Mouse (Mus musculus) midbrain, embryonic 15.5 days (tissue): ENCODE measurements around the gene Elovl3. TPM values are rescaled to one million over a fixed set of nuclear protein-coding genes. Genes with fewer than 3 reads are reported as not detected.

Experiments used
- ATAC-seq: fragments of 200-750 bp; cut with Nextera tagmentation; replicated peaks from 2 replicates; pipeline ENCODE4 v1.8.0; 2017; ENCODE audit warnings: moderate TSS enrichment
- H3K27ac ChIP-seq: fragments of 300-500 bp; sonication (generic); 2 replicates; pipeline ENCODE4 v1.5.1; 2015; ENCODE audit warnings: mild to moderate bottlenecking, inconsistent platforms
- H3K27me3 ChIP-seq: fragments of 300-500 bp; sonication (generic); replicated peaks from 2 replicates; pipeline ENCODE4 v1.6.1; 2015; ENCODE audit warnings: inconsistent platforms
- H3K36me3 ChIP-seq: fragments of 300-500 bp; sonication (generic); replicated peaks from 2 replicates; pipeline ENCODE4 v1.6.1; 2015; ENCODE audit warnings: inconsistent platforms
- H3K4me1 ChIP-seq: fragments of 300-500 bp; sonication (generic); 2 replicates; pipeline ENCODE4 v1.6.1; 2015; ENCODE audit warnings: inconsistent platforms
- H3K4me2 ChIP-seq: fragments of 300-500 bp; sonication (generic); 2 replicates; pipeline ENCODE4 v1.6.1; 2015; ENCODE audit warnings: inconsistent platforms, mild to moderate bottlenecking, moderate library complexity
- H3K4me3 ChIP-seq: fragments of 300-500 bp; sonication (generic); 2 replicates; pipeline ENCODE4 v1.5.1; 2015; ENCODE audit warnings: mild to moderate bottlenecking, inconsistent platforms
- H3K9ac ChIP-seq: fragments of 300-500 bp; sonication (generic); 2 replicates; pipeline ENCODE4 v1.6.1; 2015; ENCODE audit warnings: mild to moderate bottlenecking, inconsistent platforms
- H3K9me3 ChIP-seq: fragments of 300-500 bp; sonication (generic); 2 replicates; pipeline ENCODE4 v1.6.1; 2016; ENCODE audit warnings: inconsistent platforms
- WGBS: fragments of 180-500 bp; shearing (Covaris S2); methylation state at CpG from one replicate; pipeline ENCODE4 v1.1.7; 2015; ENCODE audit warnings: mixed read lengths; 5-methylcytosine and 5-hydroxymethylcytosine counted together
- polyA plus RNA-seq: library from polyadenylated mRNA; unstranded; fragments of >200 nt; fragmentation: Nextera tagmentation; extraction: Ambion mirVana; gene quantifications from 2 replicates; pipeline ENCODE4 v1.2.1, GENCODE M21; 2015

The Elovl3 gene
- 0.49 and 0.52 TPM in 2 replicates for polyA plus RNA-seq

DNA sequence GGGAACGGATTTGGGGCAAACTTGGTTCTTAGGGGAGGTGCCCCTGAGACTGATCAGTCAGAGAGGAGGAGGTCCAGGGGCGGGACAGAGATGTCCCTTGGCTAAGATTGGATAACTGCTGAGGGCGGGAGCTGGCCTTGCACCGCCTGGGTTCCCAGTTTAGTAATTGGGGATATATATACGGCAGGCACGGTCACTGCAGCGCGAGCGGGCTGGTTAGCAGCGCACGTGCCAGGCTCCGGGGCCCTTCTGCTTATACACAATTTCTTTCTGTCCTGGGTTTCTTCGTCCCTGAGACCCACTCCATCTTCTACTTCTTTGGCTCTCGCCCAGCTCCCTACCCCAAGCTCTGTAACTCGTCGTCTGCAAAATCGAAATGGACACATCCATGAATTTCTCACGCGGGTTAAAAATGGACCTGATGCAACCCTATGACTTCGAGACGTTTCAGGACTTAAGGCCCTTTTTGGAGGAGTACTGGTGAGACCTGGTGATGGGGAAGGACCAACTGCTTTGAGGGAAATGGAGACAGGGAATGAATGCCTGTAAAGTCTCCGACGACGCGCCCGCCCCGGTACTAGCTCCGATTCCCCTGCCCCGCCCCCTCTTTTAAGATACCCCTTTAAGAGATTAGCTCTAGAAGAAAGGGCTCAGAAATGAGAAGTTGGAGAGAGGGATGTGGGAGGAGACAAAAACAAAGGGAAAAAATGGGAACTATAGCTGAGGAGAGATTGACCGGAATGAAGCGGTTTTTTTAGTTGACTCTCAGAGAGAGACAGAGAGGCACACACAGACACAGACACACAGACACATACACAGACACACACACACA, at the start of gene Elovl3:
TSS of gene Elovl3 (plus strand) at position 204 of the 832 bp plus-strand sequence.
- no peak for ATAC-seq
- Histone ChIP-seq H3K27ac (no peak within 1 kb of the TSS), H3K9me3 (no peaks in the 10 kb centered on the region), H3K36me3 (no peaks in the 10 kb centered on the region), H3K4me3 (peak within 1 kb of the TSS; percentile 16), H3K4me2 (peak within 1 kb of the TSS; percentile 40), H3K9ac (peak within 1 kb of the TSS; percentile 19; the same call in 1 of the 2 replicates), H3K4me1 (peaks cover 23% of the 10 kb centered on the region), H3K27me3 (peaks cover 51% of the 10 kb centered on the region)
- under 1% methylated on average over 31 of the region's 31 CpGs for WGBS

DNA sequence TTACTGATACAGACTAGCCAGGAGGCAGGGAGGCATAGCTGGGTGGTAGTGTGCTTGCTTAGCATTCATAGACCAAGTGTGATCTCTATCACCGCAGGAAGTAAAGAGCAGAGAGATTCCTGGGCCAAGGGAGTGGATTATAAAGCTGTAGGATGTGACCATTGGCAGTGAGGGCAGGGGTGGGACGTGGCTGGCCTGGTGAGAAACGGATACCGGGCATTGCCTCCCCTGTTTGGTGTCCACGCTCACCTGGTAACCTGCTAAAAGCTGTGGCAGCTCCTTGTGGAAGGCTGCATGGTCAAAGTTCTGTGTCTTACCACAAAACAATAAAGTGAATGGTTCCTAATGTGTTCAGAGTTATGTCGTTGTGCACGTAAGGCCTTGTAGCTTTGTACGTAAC, 46.5 kb upstream of the Elovl3 start:
- H3K4me1 ChIP-seq, result no peaks in the 10 kb centered on the region
- H3K4me2 ChIP-seq, result no peak overlapping the region
- 96% methylated on average over 8 of the region's 8 CpGs for WGBS
- peaks cover 40% of the 10 kb centered on the region for H3K36me3 ChIP-seq
- no peaks in the 10 kb centered on the region for H3K9me3 ChIP-seq
- no peak overlapping the region for H3K27ac ChIP-seq
- no peak for ATAC-seq
- no peaks in the 10 kb centered on the region for H3K27me3 ChIP-seq
- no peak overlapping the region for H3K9ac ChIP-seq
- no peak overlapping the region for H3K4me3 ChIP-seq

- Histone ChIP-seq H3K36me3 (peaks cover 33% of the 10 kb centered on the region), H3K9me3 (no peaks in the 10 kb centered on the region), H3K4me3 (no peak overlapping the region), H3K4me1 (no peaks in the 10 kb centered on the region), H3K27ac (no peak overlapping the region), H3K27me3 (no peaks in the 10 kb centered on the region), H3K4me2 (no peak overlapping the region), H3K9ac (no peak overlapping the region)
- ATAC-seq, result no peak
- WGBS, result 51% methylated on average over 3 of the region's 3 CpGs
These were observed 45.4 kb upstream of the Elovl3 start for GRCm38 (mm10) chr19:46086337-46086736.

DNA sequence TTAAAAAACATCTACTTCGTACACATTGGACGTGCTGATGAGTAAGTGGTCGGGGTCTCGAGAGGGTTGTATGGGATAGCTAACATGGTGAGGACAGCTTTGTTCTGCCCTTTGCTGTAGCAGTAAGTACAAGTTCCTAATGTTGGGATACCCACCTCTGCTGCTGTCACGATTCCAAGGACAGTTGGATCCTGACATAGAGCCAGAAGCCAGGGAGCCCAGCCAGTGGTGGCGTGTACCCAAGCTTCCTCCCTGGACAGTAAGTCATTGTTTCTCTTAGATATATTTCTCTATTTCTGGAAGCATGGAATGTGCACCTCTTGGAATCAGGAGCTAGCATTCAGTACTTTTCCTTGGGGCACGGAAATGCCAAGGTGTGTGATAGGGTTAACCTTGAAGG, 43.8 kb upstream of the Elovl3 start:
- Histone ChIP-seq H3K4me1 (no peaks in the 10 kb centered on the region), H3K27ac (no peak overlapping the region), H3K27me3 (no peaks in the 10 kb centered on the region), H3K36me3 (peaks cover 18% of the 10 kb centered on the region), H3K4me3 (no peak overlapping the region), H3K9ac (no peak overlapping the region), H3K9me3 (no peaks in the 10 kb centered on the region), H3K4me2 (no peak overlapping the region)
- no peak for ATAC-seq
- 81% methylated on average over 7 of the region's 7 CpGs for WGBS

GRCm38 (mm10) chr19:46091641-46092040, 40.1 kb upstream of the Elovl3 start:
- Histone ChIP-seq H3K4me3 (no peak overlapping the region), H3K4me2 (no peak overlapping the region), H3K27me3 (no peaks in the 10 kb centered on the region), H3K9me3 (no peaks in the 10 kb centered on the region), H3K27ac (no peak overlapping the region), H3K9ac (no peak overlapping the region), H3K36me3 (no peaks in the 10 kb centered on the region), H3K4me1 (no peaks in the 10 kb centered on the region)
- WGBS, result 87% methylated on average over 4 of the region's 4 CpGs
- no peak for ATAC-seq

- no peak overlapping the region for H3K4me3 ChIP-seq
- H3K27ac ChIP-seq, result no peak overlapping the region
- ATAC-seq, result no peak
- 91% methylated on average over 2 of the region's 2 CpGs for WGBS
- H3K9ac ChIP-seq, result no peak overlapping the region
- no peaks in the 10 kb centered on the region for H3K9me3 ChIP-seq
- no peak overlapping the region for H3K4me2 ChIP-seq
- H3K36me3 ChIP-seq, result no peaks in the 10 kb centered on the region
- H3K4me1 ChIP-seq, result no peaks in the 10 kb centered on the region
- H3K27me3 ChIP-seq, result no peaks in the 10 kb centered on the region
These were observed 37.6 kb upstream of the Elovl3 start for GRCm38 (mm10) chr19:46094144-46094543.

DNA sequence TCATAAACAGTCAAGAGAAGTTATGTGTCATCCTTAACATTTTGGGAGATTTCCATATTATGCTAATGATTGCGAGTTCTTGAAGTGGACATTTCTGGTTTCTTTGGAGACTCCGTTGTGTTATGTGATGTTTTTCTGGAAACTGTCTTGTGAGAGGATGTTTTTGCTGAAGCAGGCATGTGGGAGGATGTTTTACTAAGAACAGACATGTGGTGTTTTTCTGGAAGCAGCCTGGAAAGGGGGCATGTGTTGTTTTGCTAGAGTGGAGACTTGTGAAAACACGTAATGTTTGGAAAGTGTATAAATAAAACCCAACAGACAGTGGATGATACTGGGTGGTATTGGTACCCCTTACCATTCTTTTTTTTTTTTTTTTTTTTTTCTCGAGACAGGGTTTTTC, 36.4 kb upstream of the Elovl3 start:
- H3K4me2 ChIP-seq, result no peak overlapping the region
- H3K36me3 ChIP-seq, result no peaks in the 10 kb centered on the region
- H3K9ac ChIP-seq, result no peak overlapping the region
- no peaks in the 10 kb centered on the region for H3K4me1 ChIP-seq
- no peaks in the 10 kb centered on the region for H3K27me3 ChIP-seq
- H3K27ac ChIP-seq, result no peak overlapping the region
- ATAC-seq, result no peak
- 83% methylated on average over 4 of the region's 4 CpGs for WGBS
- H3K4me3 ChIP-seq, result no peak overlapping the region
- H3K9me3 ChIP-seq, result no peaks in the 10 kb centered on the region

GRCm38 (mm10) chr19:46096396-46096795, 35.3 kb upstream of the Elovl3 start:
- Histone ChIP-seq H3K4me3 (no peak overlapping the region), H3K36me3 (no peaks in the 10 kb centered on the region), H3K27me3 (no peaks in the 10 kb centered on the region), H3K9ac (no peak overlapping the region), H3K4me1 (no peaks in the 10 kb centered on the region), H3K27ac (no peak overlapping the region), H3K9me3 (no peaks in the 10 kb centered on the region), H3K4me2 (no peak overlapping the region)
- WGBS, result 82% methylated on average over 5 of the region's 5 CpGs
- no peak for ATAC-seq

DNA sequence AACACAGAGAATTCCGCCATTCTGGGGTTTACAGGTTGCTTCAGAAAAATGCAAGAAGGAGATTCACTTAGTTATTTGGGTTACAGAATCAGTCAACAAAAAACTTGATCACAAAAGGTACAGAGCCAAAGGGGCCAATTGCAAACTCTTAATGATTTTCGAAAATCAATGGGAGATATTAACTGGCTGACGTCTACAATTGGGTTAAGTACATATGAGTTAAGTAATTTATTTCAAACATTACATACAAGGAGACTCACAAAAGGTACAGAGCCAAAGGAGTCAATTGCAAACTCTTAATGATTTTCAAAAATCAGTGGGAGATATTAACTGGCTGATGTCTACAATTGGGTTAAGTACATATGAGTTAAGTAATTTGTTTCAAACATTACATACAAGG, 32.1 kb upstream of the Elovl3 start:
- no peaks in the 10 kb centered on the region for H3K36me3 ChIP-seq
- H3K9ac ChIP-seq, result no peak overlapping the region
- ATAC-seq, result no peak
- no peak overlapping the region for H3K4me2 ChIP-seq
- H3K4me3 ChIP-seq, result no peak overlapping the region
- H3K27me3 ChIP-seq, result no peaks in the 10 kb centered on the region
- no peak overlapping the region for H3K27ac ChIP-seq
- no peaks in the 10 kb centered on the region for H3K9me3 ChIP-seq
- no peaks in the 10 kb centered on the region for H3K4me1 ChIP-seq
- 93% methylated on average over 3 of the region's 3 CpGs for WGBS

DNA sequence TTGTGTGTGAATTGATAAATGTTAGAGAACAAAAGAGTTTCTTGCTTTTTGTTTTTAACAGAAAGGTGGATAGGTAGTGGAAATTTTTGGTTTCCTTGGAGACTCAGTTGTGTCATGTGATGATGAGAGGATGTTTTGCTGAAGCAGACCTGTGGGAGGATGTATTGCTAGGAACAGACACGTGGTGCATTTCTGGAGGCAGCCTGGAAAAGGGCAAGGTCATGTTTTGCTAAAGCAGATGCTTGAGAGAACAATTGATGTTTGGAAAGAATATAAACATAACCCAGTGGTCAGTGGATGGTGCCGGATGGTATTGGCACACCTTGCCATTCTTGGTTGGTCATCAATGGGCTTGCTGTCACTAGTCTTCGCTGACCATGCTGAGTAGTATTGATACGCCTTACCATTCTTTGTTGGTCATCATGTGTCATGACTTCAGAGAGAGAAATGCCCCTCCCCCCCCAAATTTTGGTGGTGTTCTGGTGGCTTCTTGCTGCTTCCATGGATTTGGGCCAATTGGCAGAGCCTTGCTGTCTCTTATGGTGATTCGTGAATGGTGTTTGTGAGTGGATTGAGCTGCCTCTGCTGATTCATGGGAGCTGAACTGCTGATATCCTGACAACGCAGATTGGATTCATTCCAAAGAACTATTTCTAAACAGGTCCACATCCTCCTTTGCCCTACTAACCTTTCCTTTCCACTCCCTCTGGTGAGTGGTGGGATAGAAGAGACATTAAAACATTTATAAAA, 28.1 kb upstream of the Elovl3 start:
- H3K9ac ChIP-seq, result no peak overlapping the region
- no peaks in the 10 kb centered on the region for H3K9me3 ChIP-seq
- no peaks in the 10 kb centered on the region for H3K27me3 ChIP-seq
- no peak for ATAC-seq
- no peak overlapping the region for H3K4me3 ChIP-seq
- no peaks in the 10 kb centered on the region for H3K36me3 ChIP-seq
- 84% methylated on average over 6 of the region's 6 CpGs for WGBS
- H3K4me1 ChIP-seq, result no peaks in the 10 kb centered on the region
- H3K27ac ChIP-seq, result no peak overlapping the region
- no peak overlapping the region for H3K4me2 ChIP-seq

- 77% methylated on average over 2 of the region's 2 CpGs for WGBS
- Histone ChIP-seq H3K27ac (no peak overlapping the region), H3K4me1 (no peaks in the 10 kb centered on the region), H3K36me3 (no peaks in the 10 kb centered on the region), H3K27me3 (no peaks in the 10 kb centered on the region), H3K9me3 (no peaks in the 10 kb centered on the region), H3K4me3 (no peak overlapping the region), H3K4me2 (no peak overlapping the region), H3K9ac (no peak overlapping the region)
- ATAC-seq, result no peak
These were observed 27.5 kb upstream of the Elovl3 start for GRCm38 (mm10) chr19:46104187-46104557.

DNA sequence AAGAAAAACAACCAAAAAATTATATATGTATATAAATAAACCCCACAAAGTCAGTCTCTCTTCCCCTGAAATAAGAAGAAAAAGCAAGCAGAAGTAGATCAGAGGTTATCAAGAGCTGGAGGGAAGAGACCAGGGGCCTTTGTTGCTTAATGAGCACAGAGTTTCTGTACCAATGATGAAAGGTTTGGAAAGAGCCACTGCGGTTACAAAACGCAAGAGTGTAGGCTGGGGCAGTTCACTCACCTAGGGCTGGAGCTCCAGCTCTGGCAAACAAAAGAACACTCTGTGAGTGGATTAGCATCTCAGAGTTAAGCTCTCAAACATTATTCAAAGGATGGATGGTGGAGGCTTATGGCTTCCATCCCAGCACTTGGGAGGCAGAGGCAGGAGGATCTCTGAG, 21.5 kb upstream of the Elovl3 start:
- H3K9ac ChIP-seq, result no peak overlapping the region
- WGBS, result 88% methylated on average over 2 of the region's 2 CpGs
- no peaks in the 10 kb centered on the region for H3K27me3 ChIP-seq
- no peaks in the 10 kb centered on the region for H3K4me1 ChIP-seq
- no peaks in the 10 kb centered on the region for H3K9me3 ChIP-seq
- no peak for ATAC-seq
- H3K4me3 ChIP-seq, result no peak overlapping the region
- no peaks in the 10 kb centered on the region for H3K36me3 ChIP-seq
- no peak overlapping the region for H3K27ac ChIP-seq
- H3K4me2 ChIP-seq, result no peak overlapping the region

DNA sequence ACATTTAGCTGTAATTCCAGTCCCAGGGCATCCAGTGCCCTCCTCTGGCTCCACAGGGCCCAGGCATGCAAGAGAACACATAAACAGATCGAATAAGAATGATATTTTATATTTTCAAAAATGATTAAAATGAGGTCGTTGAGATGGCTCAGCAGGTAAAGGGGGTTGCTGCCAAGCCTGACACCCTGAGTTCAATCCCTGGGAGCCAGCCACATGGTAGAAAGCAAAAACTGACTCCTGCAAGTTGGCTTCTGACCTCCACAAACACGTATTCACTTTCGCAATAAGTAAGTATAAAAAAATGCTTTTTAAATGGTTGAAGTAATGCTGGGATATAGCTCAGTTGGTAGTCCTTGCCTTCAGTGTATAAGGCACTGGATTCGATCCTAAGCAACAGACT, 20.9 kb upstream of the Elovl3 start:
- WGBS, result 85% methylated on average over 5 of the region's 5 CpGs
- no peak for ATAC-seq
- H3K4me3 ChIP-seq, result no peak overlapping the region

More for the DNA sequence above, 20.9 kb upstream of the Elovl3 start:
- Histone ChIP-seq H3K9ac (no peak overlapping the region), H3K4me2 (no peak overlapping the region), H3K36me3 (no peaks in the 10 kb centered on the region), H3K9me3 (no peaks in the 10 kb centered on the region), H3K4me1 (no peaks in the 10 kb centered on the region), H3K27ac (no peak overlapping the region), H3K27me3 (no peaks in the 10 kb centered on the region)
